Mouse (Mus musculus) left cerebral cortex, adult 18-20 months (tissue): ENCODE results near the gene Med11. TPM values are rescaled to one million over a fixed set of nuclear protein-coding genes. Genes with fewer than 3 reads are reported as not detected.
"Not testable (repeated sequence)": the region's sequence is repeated elsewhere in the genome, so short reads cannot be mapped to it uniquely, and the experiment has no call there.

Source experiments
- DNase-seq, 2 experiments: peaks; one replicate each; pipeline ENCODE4 v3.0.0; 2021 to 2022; ENCODE audit warnings: low spot score in 2 of 2, mixed read lengths in 1 of 2
- total RNA-seq, 2 experiments: library from RNA; stranded (reverse); gene quantifications; 2 replicates each; pipeline ENCODE4 v1.2.3; 2021

The Med11 gene
- total RNA-seq, 2 experiments from 2014 or later = 13.9 to 15.4 TPM

DNA sequence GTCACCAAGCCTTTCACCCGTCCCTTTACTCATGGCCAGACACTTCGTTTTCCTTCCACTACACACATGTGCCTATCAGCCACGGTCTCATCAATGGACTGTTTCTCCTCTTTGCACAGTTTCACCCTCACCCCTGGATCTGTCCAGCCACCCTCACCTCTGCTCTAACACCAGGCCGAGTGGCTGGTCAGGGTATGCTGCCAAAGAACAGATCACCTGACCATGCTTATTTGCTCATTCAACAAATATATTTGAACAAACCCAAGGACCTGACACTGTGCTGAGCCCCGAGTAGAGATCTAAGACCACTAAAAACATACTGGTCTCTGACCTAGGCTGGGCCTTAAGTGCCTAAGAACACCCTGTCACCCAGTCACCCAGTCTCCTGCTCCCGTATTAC is 7.1 kb upstream of the Med11 start:
- DNase-seq = no peak

DNA sequence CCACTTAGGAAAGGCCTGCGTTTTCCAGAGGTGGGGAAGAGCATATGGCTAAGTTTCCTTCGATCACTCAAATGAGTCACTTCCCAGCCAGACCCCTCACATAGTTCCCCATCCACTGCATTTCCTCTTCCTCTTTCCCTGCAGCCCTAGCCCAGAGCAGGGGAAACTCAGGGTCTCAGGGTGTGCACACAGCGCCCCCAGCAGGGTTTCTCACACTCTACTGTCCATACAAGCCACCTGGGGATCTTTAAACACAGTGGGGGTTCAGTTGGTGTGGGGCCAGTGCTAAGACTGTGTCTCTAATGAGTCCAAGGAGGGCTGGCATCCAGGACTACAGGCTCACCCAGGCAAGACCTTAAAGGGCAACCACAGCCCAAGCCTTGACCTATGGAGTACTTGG is 5.0 kb upstream of the Med11 start:
- DNase-seq = no peak

DNA sequence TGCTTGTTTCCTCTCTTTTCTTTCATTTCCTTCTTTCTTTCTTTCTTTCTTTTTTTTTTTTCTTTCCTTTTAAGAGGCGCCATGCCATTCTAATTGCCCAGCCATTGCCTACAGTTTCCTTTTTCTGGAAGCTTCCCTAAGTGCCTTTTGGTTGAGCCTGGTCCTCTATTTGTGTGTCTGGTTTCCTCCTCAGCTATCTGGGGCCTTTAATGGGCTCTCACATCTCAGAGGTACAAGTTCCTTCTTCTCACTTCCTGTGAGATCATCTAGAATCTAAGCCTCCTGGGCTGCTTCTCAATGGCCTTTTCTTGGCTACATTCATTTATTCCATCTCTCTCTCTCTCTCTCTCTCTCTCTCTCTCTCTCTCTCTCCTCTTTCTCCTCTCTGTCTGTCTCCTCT is 4.3 kb upstream of the Med11 start:
- DNase-seq = no peak

DNA sequence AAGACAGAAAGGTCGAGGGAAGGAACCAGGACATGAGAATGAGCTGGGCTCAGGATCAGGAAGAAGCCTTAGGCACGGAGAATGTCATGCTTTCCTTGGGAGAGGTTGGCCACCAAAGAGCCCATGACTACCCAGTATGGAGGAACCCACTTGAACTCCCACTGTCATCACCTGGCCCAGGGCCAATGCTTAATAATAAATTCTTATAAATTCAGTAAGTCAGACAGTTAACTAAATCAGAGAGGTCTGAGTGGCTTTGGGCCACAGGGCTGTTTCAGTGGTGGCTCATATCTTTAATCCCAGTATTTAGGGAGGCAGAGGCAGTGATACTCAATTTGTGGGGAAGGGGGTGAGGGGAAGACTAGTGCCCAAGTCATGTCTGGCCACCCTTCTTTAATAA is 793 bp upstream of the Med11 start:
- DNase-seq = no peak

DNA sequence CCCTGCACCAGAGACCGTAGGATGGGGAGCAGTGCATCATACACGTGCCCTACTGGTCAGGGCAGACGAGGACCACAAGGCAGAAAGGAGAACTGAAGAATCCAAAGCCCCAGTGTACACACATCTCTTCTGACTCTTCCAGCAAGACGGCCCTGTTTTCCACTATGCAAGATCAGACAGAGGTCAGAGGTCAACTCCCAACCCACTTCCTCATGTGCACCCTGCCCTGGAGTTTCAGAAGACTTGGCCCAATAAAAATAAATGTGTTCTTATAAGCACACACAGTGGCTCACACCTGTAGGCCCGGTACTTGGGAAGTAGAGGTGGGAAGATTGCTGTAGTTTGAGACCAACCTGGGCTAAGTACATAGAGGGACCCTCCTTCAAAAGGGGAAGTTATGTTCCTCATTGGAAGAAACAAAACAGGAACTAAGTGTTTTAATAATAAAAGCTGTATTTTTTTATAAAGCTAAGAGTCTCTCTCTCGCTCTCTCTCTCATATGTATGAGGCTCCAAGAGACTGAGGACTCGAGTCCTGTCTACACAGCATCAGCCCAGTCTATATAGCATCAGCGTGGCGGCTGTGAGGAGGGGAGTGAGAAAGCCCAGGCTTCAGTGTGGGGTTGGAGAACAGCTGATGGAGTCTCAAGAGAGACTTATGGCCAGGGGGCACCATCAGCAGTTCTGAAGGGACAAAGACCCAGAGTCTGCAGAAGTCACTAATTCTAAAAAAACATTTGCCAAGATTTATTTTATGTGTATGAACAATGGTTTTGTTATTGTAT is 1.7 kb downstream of the Med11 start:
- DNase-seq = no peak

DNA sequence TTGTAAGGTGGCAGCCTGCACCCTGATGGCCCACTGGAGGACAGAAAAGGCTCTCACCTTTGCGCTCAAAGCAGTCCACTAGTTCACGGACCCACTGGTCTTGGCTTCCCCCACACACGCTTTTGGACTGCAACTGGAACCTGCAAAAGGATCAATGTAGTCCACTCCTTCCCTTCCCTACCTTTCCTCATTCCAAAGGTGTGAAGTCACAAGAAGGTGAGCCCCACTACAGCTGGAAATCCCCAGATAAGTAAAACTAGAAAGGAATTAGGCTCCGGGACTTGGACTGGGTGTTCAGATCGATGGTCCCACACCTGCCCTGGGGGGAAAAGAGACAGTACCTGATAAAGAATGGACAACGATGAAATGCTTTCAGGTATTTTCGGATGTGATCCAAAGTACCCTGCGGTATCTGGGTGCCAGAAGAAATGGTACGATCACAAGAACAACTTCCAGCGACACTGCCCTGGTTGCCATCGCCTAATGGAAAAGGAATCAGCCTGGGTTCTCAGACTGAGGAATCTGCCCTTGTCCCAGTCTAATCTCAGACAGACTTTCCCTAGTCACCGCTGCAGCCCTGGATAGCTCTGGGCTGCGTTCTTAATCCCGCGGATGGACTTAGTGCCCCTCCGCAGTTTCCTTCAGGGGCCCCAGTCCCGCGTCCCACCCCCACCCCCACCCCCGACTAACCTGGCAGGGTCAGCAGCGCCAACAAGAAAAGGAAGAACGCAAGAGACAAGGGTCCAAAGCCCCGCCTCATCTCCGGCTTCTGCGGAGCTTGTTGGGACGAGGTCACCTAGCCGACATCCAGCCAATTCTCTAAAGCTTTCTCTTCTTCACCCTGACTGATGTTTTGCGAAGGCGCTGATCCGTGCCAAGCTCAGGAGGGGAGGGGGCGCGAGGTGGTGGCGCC is 7.2 kb downstream of the Med11 start, which contains the start of gene Zmynd15:
Zmynd15 (plus strand) TSS at position 746 of the 913 bp plus-strand sequence.
- DNase-seq = no peak

DNA sequence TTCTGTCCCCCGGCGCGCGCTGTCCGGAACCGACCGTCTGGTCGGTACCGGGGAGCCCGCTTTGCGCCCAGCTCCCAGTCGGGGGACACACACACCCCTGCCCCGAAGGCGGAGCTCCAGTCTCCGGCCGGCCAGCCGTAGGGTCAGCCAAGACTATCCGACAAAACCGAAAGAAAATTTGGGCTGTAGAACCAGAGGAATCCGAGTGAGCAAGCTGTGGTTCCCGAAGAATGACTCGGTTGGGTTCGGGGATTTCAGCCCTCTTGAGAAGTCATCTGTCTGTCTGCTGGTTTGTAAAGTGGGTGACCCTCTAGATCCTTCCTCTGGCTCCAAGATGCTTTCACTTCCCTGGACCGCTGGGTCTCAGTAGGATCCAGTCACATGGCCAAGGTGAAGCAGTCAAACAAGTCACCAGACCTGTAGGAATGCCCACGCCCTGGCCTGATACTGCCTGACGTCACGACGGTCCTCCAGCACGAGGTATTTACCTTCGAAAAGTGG is 7.9 kb downstream of the Med11 start, which contains the start of gene Cxcl16:
Cxcl16 (minus strand) TSS at position 384 of the 501 bp plus-strand sequence.
- no peak for DNase-seq

DNA sequence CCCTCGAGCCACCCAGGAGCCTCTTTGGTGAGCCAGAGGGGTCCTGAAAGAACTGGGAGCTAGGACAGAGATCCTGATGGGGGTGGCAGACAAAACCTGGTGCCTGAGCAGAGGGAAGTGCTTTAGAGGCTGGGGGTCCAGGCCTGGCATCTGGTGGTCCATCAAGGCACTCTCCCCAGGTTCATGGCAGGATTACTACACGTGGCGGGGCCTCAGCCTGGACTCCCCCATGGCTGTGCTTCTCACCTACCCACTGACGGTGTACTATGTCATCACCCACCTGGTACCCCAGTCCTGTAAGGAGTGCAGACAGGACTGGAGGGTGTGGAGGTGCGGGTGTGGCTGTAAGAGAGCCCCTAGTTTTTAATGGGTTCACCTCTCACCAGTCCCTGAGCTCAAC is 12.3 kb downstream of the Med11 start:
- DNase-seq = no peak

DNA sequence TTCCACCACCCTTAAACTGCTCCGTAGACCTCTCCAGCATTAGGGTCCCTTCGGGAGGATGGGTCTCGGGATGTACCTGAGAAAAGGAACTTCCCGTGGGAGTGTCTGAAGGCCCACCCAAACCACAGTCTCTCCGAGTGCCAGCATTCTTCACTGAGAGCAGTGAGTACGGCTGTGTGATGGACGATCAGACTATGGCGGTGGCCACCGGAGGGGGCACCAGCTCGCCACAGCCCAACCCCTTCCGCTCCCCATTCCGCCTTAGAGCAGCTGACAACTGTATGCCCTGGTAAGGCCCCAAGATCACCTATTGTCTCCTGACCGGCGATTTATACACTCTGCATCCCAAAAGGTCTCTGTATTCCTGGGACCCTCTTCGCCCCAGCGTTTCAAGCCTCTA is 13.5 kb downstream of the Med11 start:
- no peak for DNase-seq

DNA sequence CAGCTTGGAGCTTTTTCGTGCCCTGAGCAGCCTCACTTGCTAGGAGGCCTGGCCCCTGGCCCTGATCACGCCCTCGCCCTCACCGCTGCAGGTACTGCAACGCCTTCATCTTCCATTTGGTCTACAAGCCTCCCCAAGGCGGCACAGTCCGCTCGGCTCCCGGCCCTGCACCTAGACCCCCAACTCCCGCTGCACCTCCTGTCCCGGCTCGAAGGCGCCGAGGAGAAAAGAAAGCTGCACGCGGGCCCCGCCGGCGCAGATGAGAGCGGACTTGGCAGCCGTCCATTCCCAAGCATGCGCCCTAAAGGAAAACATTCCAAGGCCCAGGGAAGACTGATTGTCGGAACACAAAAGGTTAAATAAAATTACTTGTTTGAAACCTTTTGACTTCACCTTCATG is 14.1 kb downstream of the Med11 start:
- peak; percentile 27 for DNase-seq

DNA sequence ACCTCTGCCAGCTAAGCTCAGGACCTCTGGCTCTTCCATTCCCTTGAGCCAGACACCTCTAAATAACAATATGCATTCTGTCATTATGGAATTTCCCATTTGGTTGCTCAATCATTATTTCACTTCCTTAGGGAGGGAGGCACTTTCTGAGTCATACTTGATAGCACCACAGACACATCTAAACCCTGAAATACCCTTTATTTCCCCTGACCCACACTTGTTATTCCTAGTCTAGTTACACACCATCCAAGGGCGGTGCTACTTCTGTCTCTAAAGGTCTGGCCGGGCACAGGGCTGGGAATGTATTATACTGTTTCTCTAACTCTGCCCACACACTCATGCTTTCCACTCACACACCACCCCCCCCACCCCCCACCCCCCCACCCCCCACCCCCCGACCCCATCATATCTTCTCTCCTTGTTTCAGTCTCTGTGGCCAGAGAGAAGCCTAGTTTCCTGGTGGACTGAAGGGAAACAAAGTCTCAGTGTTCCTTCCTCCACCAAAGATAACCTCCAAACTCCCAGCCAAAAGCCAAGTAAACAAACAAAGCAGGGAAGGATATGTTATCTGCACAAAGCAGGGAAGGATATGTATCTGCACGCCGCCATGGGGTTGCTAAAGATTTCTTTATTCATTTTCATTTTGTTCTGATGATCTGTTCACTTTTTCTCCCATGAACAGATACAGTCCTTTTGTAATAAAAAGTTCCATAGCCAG is 16.3 kb downstream of the Med11 start:
- no peak for DNase-seq

DNA sequence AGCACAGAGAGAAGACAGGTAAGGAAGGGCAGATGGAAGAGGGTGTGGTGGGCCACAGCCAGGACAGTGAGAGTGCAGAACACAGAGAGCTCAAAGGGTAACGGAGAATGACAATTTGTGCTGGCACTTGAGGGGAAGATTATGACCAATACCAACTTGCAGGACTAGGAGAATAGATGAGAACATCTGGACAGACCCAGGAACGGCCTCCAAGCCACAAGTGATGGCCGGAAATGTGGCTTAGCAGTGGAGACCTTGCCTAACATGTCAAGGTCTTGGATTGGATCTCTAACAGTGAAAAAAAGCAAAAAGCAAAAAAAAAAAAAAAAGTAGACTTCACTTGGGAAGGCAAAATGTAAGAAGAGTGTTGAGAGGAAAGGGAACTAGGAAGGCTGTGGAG is 18.0 kb downstream of the Med11 start:
- DNase-seq = no peak

DNA sequence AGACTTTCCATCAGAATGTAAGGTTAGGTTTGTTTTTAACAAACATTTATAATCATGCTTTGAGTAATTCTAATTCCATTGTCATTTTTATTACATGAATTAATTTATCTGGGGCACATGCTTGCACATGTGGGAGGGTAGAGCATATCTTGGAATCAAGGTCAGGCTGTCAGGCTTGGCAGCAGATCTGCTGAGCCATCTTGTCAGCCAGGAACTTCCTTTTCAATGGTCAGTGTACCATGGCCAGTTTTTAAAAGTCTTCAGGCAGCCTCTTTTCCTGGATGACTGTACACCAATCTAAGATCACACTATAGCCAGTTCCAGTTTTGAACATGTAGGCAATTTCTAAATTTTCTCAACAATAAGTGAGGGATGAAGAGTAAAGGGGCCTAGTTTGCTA is 21.0 kb downstream of the Med11 start:
- no peak for DNase-seq

DNA sequence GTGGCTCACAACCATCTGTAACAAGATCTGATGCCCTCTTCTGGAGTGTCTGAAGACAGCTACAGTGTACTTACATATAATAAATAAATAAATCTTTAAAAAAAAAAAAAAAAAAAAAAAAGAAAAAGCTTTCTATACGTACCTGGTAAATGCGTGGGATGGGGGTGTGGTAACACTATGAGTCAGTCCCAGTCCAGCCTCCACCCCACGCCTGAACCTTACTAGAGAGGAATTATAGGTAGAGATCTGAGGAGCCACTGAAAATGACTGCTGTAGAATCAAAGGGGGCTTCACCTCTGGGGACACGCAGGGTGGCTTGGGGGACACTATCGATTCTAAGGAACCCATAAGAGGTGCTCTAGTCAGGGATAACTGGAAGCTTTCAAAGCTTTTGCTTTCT is 21.6 kb downstream of the Med11 start:
- not testable (repeated sequence) for DNase-seq

DNA sequence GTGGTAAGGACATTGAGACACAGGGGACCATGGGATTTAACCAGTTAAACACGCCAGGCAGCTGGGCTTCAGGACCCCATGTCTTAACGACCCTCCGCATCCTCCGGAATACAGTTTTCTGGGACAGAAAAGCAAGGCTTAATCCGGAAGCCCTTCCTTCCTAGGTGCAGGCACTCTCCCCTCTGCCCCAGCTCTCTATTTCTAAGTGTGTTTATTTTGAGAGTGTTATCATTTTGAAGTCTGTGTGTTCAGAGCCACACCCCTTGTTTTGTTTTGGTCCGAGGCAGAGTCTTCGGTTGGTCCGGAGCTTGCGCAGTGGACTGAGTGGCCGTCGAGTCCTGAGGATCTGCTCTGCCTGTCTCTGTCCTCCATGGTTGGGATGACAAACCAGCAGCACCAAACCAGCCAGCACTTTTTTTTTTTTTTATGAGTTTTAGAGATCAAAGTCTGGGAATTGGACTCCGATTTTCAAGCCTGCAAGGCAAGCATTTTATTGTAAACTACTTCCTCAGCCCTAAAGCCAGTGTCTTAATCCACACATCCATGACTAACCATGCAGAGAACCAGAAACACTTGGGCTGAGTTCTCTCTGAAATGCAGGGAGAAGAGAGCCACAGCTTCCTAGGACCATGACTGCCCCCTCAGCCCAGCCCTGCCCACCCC is 23.3 kb downstream of the Med11 start:
- no peak for DNase-seq

DNA sequence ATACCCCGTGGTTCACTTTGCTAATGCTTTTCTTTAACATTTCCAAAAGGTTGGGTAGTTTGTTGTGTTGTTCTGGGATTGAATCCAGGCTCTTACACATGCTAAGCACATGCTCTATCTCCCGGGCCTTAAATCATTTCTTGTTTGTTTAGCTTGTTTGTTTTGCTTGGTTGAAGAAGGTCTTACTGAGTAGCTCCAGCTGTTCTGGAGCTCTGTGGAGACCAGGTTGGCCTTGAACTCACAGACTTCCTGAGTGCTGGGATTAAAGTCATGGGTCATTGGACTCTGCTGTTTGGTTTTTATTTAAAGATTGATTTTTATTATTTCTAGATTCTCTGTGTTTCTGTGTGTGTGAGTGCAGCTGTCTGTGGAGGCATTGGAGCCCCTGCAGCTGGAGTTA is 33.8 kb downstream of the Med11 start:
- no peak for DNase-seq

DNA sequence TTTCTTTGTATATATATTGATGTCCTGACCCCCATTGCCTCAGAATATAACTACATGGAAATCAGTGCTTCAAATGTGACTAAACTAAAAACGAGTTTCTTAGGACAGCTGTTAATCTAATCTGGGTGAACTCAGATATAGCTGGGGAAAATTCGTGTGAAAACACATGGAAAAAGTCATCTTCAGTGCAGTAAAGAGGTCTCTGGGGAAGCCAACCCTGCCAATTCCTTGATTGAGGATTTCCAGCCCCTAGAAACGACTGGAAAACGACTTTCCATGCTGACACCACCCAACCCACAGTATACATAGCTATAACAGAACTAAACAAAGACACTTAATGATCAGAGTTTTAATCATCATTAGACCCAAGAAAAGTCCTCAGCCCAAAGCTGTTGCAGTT is 36.1 kb downstream of the Med11 start:
- no peak for DNase-seq

DNA sequence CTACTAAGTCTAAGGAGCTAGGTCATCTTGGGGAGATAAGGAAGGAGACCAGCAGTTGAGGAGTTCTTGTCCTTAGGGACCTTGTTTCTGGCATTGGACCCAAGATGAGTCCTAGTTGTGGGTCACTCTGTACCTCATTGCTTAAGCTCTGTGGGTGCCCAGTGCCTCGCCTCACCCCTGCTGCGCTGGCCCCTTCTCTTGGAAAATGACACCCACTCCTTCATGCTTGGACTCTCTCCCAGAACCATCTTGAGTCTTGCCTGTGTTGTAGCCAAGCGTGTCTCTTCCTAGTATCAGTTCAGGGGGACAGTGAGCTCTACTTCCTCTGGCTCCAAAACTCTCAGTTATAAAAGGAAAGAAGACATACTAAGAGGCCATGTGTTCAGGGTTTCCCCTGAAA is 37.4 kb downstream of the Med11 start:
- DNase-seq = peak in 1 of 2 experiments; percentile 16

DNA sequence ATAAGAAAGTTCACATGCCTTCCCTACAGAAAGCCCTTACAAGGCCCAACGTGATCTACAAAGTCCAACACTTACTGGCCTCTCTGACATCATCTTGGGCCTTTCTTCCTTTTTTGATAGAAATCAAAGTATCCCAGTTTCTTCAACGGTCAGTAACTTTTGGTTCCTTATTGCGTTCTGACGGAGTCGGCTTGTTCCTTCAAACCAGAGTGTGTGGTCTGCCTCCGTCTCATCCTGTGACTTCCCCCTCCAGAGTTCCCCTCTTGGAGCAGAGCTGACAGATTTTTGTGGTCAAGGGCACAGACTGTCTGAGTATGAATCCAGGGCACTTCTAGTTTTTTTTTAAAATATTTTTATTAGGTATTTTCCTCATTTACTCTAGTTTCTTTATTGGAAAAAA is 38.0 kb downstream of the Med11 start:
- no peak for DNase-seq

DNA sequence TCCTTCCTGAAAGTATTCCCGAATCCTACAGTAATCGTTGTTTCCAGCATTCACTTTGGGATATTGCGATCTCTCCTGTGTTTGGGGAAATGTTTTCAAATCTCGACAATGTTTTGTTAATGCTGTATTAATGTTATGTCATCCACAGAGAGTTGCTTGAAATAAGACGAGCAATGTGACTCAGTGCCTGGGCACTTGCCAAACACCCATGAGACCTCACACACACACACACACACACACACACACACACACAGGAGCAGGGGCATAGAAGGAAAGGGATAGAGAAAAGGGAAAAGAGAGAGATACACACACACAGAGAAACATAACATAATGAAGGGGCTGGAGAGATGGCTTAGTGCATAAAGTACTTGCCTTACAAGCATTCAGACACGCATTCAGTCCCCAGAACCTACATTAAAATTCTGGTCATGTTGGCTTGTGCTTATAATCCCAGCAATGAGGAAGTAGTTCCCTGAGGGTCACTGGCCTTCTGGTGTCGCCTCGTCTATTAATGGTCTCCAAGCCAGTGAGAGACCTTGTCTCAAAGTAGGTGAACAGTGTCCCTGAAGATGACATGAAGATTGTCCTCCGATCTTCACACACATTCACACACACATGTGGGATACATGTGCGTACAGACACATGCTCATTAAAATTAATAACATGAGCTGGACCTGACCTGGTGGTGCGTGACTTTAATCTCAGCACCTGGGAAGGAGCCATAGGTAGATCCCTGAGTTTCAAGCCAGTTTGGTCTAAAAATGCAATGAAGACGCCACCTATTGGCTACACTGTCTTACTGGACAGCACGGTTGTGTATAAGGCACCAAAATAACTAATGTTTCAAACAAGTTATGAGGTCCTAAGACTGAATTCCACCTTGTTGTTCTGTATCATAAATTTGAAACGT is 48.1 kb downstream of the Med11 start:
- no peak for DNase-seq
